Mouse (Mus musculus) embryonic facial prominence, embryonic 14.5 days (tissue): ENCODE measurements at regions not wholly inside any gene's neighbourhood (a gene's known extent, or its start where the extent isn't known, plus 50 kb on each side); places are given as distances from the start of the nearest gene placed in this dataset.
A peak's percentile ranks its signal among the peaks of the same experiment; 100 is the strongest.

ENCODE experiments used
- ATAC-seq: fragments of 200-750 bp; cut with Nextera tagmentation; 2 replicates; pipeline ENCODE4 v1.8.0; 2017; ENCODE audit warnings: low read depth, moderate number of reproducible peaks, moderate TSS enrichment
- DNase-seq: peaks from one replicate; pipeline ENCODE4 v3.0.0-alpha.2; 2015; ENCODE audit warnings: low spot score
- H3K27ac ChIP-seq: fragments of 300-500 bp; sonication (generic); replicated peaks from 2 replicates; pipeline ENCODE4 v1.5.1; 2014; ENCODE audit warnings: low read depth, mild to moderate bottlenecking, low read length, moderate library complexity
- H3K27me3 ChIP-seq: fragments of 300-500 bp; sonication (generic); replicated peaks from 2 replicates; pipeline ENCODE4 v1.6.1; 2014; ENCODE audit warnings: low read length; ENCODE audit not compliant: control insufficient read depth, insufficient read depth
- H3K36me3 ChIP-seq: fragments of 300-500 bp; sonication (generic); 2 replicates; pipeline ENCODE4 v1.6.1; 2014; ENCODE audit warnings: low read length, mixed read lengths; ENCODE audit not compliant: control insufficient read depth, insufficient read depth
- H3K4me1 ChIP-seq: fragments of 300-500 bp; sonication (generic); 2 replicates; pipeline ENCODE4 v1.6.1; 2014; ENCODE audit warnings: antibody characterized with exemption, low read length; ENCODE audit not compliant: control insufficient read depth, insufficient read depth
- H3K4me2 ChIP-seq: fragments of 300-500 bp; sonication (generic); 2 replicates; pipeline ENCODE4 v1.6.1; 2014; ENCODE audit warnings: low read depth, mild to moderate bottlenecking, low read length, moderate library complexity, mixed read lengths
- H3K4me3 ChIP-seq: fragments of 300-500 bp; sonication (generic); 2 replicates; pipeline ENCODE4 v1.5.1; 2014; ENCODE audit warnings: low read depth, mild to moderate bottlenecking, low read length
- H3K9ac ChIP-seq: fragments of 300-500 bp; sonication (generic); 2 replicates; pipeline ENCODE4 v1.6.1; 2014; ENCODE audit warnings: low read depth, mild to moderate bottlenecking, low read length, moderate library complexity, mixed read lengths
- H3K9me3 ChIP-seq: fragments of 300-500 bp; sonication (generic); 2 replicates; pipeline ENCODE4 v1.6.1; 2016; ENCODE audit warnings: low read length; ENCODE audit not compliant: control insufficient read depth
- WGBS: fragments of 180-500 bp; shearing (Covaris S2); extraction: QIAGEN DNeasy Blood & Tissue Kit; methylation state at CpG from one replicate; pipeline ENCODE4 v1.1.7; 2014; 5-methylcytosine and 5-hydroxymethylcytosine counted together

GRCm38 (mm10) chr6:55781146-55781545 is 55.5 kb upstream of the Itprid1 start:
- Histone ChIP-seq H3K9ac (no peak overlapping the region), H3K27me3 (no peaks in the 10 kb centered on the region), H3K4me1 (no peaks in the 10 kb centered on the region), H3K36me3 (no peaks in the 10 kb centered on the region), H3K9me3 (no peaks in the 10 kb centered on the region), H3K27ac (no peak overlapping the region), H3K4me2 (no peak overlapping the region), H3K4me3 (no peak overlapping the region)
- WGBS = 51% methylated on average over 3 of the region's 3 CpGs
- no peak for ATAC-seq
- no peak for DNase-seq

DNA sequence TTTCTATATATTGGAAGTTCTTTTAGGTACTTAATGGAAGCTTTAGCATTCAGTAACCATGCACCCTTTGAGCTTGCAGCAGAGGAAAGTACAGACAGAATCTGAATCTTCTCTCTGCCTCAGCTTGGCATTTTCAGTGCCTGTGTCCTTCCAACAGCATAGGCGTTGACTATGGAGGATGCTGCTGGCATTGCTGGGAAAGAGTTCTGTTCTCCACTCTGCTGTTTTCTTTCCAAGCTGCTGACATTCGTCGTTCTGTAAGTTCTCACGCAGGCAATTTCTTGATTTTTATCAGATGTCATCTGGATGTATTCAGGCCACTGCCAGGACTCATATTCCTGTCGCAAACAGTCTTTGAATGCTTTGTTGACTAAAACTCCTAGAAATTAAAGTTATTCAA is 61.2 kb upstream of the Itprid1 start:
- H3K27me3 ChIP-seq = no peaks in the 10 kb centered on the region
- WGBS = 64% methylated on average over 5 of the region's 5 CpGs
- H3K4me2 ChIP-seq = no peak overlapping the region
- H3K4me1 ChIP-seq = no peaks in the 10 kb centered on the region; the same call in 1 of the 2 replicates
- no peaks in the 10 kb centered on the region for H3K36me3 ChIP-seq
- ATAC-seq (no peak), DNase-seq (no peak)
- H3K4me3 ChIP-seq = no peak overlapping the region
- no peaks in the 10 kb centered on the region for H3K9me3 ChIP-seq
- H3K9ac ChIP-seq = no peak overlapping the region
- no peak overlapping the region for H3K27ac ChIP-seq

DNA sequence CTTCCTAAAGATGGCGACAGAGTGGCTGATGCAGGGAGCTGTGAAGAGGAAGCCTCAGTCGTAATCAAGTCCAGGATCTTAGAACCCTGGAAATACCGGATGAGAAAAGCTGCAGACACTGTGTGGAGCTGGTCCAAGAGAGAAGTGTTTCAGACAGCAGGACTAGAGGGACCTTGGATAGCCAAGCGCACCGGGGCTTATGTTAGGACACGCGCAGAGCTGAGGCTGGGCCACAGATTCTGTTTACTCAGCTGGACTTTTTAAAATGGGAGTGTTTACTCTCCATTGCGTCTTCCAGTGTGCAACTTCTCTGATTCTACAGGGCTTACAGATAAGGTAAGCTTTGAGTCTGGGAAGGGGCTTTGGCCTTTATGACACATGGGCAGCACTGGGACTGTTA is 66.4 kb upstream of the Itprid1 start:
- Histone ChIP-seq H3K4me3 (no peak overlapping the region), H3K4me1 (no peaks in the 10 kb centered on the region; the same call in 1 of the 2 replicates), H3K9me3 (no peaks in the 10 kb centered on the region), H3K4me2 (no peak overlapping the region), H3K27ac (no peak overlapping the region), H3K9ac (no peak overlapping the region), H3K27me3 (no peaks in the 10 kb centered on the region), H3K36me3 (no peaks in the 10 kb centered on the region)
- WGBS = 46% methylated on average over 8 of the region's 8 CpGs
- no peak for ATAC-seq
- DNase-seq = peak; percentile 7

GRCm38 (mm10) chr6:55755491-55755890 is 74.4 kb upstream of the Neurod6 start:
- Histone ChIP-seq H3K4me1 (no peaks in the 10 kb centered on the region), H3K9me3 (no peaks in the 10 kb centered on the region), H3K36me3 (no peaks in the 10 kb centered on the region), H3K27ac (no peak overlapping the region), H3K27me3 (no peaks in the 10 kb centered on the region), H3K9ac (no peak overlapping the region), H3K4me3 (no peak overlapping the region), H3K4me2 (no peak overlapping the region)
- WGBS = 73% methylated on average over 6 of the region's 6 CpGs
- no peak for DNase-seq
- no peak for ATAC-seq

DNA sequence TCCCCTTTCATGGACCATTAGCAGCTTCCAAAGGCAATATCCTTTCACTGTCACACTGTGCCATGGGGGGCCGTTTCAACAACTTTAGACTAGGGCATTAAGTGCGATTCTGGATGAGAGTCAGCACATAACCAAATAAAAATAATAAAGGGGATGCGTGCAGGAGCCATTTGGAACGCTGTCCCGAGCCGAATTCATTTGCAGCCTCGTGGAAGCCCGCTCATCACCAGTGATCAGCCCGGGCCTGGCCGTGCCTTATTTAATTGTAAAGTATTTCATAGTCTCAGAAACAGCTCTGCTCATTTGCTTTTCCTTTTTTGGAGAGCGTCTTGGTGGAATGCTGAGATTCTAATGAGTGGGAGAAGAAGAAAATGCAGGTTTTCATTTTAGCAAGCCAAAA is 69.8 kb upstream of the Neurod6 start:
- no peak overlapping the region for H3K9ac ChIP-seq
- DNase-seq (no peak), ATAC-seq (no peak)
- no peaks in the 10 kb centered on the region for H3K27me3 ChIP-seq
- H3K4me1 ChIP-seq = no peaks in the 10 kb centered on the region
- H3K4me2 ChIP-seq = no peak overlapping the region
- no peak overlapping the region for H3K27ac ChIP-seq
- H3K36me3 ChIP-seq = no peaks in the 10 kb centered on the region
- WGBS = 86% methylated on average over 11 of the region's 11 CpGs
- H3K4me3 ChIP-seq = no peak overlapping the region
- no peaks in the 10 kb centered on the region for H3K9me3 ChIP-seq

DNA sequence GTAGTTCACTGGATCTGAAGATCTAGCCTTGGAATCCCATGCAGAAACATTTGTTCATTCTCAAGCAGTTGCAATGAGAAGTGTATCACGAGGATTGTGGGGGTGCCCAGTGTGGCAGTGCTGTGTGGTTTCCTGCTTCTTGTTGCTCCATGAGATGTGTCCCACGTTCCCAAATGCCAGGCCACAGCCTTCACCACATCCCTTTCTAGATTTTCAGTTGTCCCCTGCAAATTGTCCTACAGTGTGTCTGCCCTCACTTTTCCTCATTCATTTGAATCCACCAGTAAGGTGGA is 64.7 kb upstream of the Neurod6 start:
- DNase-seq (no peak), ATAC-seq (no peak)
- Histone ChIP-seq H3K36me3 (no peaks in the 10 kb centered on the region), H3K4me3 (no peak overlapping the region), H3K27ac (no peak overlapping the region), H3K27me3 (no peaks in the 10 kb centered on the region), H3K9me3 (no peaks in the 10 kb centered on the region), H3K9ac (no peak overlapping the region), H3K4me2 (no peak overlapping the region), H3K4me1 (no peaks in the 10 kb centered on the region)
- WGBS = 43% methylated on average over 2 of the region's 2 CpGs

- H3K27ac ChIP-seq = no peak overlapping the region
These were observed 64.2 kb upstream of the Neurod6 start for GRCm38 (mm10) chr6:55745105-55745858.

DNA sequence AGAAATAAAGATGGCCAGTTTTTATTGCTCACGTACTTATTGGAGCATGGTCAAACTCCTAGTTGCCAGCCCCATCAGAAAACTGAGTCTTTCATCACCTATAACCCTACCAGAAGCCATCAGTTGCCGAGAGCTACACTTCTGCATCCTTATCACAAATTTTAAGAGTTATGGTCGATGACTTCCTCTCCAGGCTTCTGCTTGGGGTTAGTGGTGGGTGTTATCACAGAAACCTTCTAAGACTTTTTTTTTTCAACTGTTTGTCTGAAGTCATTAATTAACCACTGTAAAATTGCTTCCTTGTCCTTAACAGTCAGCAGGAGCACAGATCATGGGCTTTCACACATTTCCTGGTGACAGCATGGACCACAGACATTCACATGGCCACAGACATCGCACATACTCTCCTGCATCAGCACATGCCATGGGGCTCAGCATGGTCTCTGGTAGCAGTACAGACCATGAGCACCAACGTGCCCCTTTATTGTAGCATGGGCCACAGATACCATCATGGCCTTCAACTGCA is 50.3 kb upstream of the Neurod6 start:
- ATAC-seq = no peak
- H3K27me3 ChIP-seq = no peaks in the 10 kb centered on the region

More at GRCm38 (mm10) chr6:55745105-55745858, 64.2 kb upstream of the Neurod6 start:
- Histone ChIP-seq H3K4me2 (no peak overlapping the region), H3K4me3 (no peak overlapping the region), H3K27me3 (no peaks in the 10 kb centered on the region), H3K4me1 (no peaks in the 10 kb centered on the region), H3K9me3 (no peaks in the 10 kb centered on the region), H3K36me3 (no peaks in the 10 kb centered on the region), H3K9ac (no peak overlapping the region)
- DNase-seq (peak; percentile 25), ATAC-seq (0 out of 2 replicates have a peak, but pooled peaks have one; percentile 26)
- 63% methylated on average over 3 of the region's 3 CpGs for WGBS

More for the DNA sequence above, 50.3 kb upstream of the Neurod6 start:
- Histone ChIP-seq H3K9me3 (no peaks in the 10 kb centered on the region), H3K27ac (no peak overlapping the region), H3K4me1 (no peaks in the 10 kb centered on the region), H3K4me3 (no peak overlapping the region), H3K36me3 (no peaks in the 10 kb centered on the region), H3K9ac (no peak overlapping the region), H3K4me2 (no peak overlapping the region)
- WGBS = 89% methylated on average over 5 of the region's 5 CpGs
- no peak for DNase-seq
